Mouse (Mus musculus): ENCODE results near the gene Sh3kbp1. TPM values are rescaled to one million over a fixed set of nuclear protein-coding genes. Genes with fewer than 3 reads are reported as not detected.

The Sh3kbp1 gene
- polyA plus RNA-seq, 1 experiment from 2014 or later, result 47.8 TPM

GRCm38 (mm10) chrX:159881576-159881975, 254.5 kb downstream of the Sh3kbp1 start:
- DNase-seq (ENCODE audit: low spot score) (no peak), ATAC-seq (ENCODE audit: low read depth) (no peak)
- H3K27ac ChIP-seq (replicated peaks; ENCODE audit: low read depth, low read length), result no peak overlapping the region
- WGBS, result 86% methylated on average over 5 of the region's 5 CpGs
- no peaks in the 10 kb centered on the region for H3K36me3 ChIP-seq (ENCODE audit: control insufficient read depth, insufficient read depth, low read length)
- no peak overlapping the region for H3K4me2 ChIP-seq (ENCODE audit: low read depth, low read length)
- H3K27me3 ChIP-seq (replicated peaks; ENCODE audit: control insufficient read depth, insufficient read depth, low read length), result peaks cover 11% of the 10 kb centered on the region
- H3K4me3 ChIP-seq (ENCODE audit: low read depth, low read length), result no peak overlapping the region
- H3K9me3 ChIP-seq (ENCODE audit: control insufficient read depth, low read length), result no peaks in the 10 kb centered on the region
- no peak overlapping the region for H3K9ac ChIP-seq (ENCODE audit: low read depth, low read length)
- no peaks in the 10 kb centered on the region for H3K4me1 ChIP-seq (ENCODE audit: control insufficient read depth, insufficient read depth, low read length)

DNA sequence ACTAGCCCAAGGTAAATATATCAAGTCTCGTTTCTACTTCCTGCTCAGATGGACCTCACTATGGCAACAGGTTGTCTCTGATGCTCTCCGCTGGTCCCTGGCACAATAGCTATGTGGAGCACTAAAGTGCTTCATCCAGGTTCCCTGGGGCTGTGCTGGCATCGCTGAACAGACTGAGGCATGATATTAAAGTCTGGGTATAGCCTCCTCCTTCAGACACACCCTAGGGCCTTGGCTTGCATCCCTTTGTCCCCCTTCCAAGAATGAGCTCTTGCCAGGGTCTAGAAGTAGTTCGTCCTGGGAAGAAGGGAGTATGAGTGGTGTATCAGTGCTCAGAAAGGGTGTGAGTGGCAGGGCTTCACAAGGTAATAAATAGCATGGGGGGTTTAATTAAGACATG, 269.5 kb downstream of the Sh3kbp1 start:
- no peaks in the 10 kb centered on the region for H3K4me1 ChIP-seq (ENCODE audit: control insufficient read depth, insufficient read depth, low read length)
- 60% methylated on average over 4 of the region's 4 CpGs for WGBS
- H3K4me2 ChIP-seq (ENCODE audit: low read depth, low read length), result no peak overlapping the region
- ATAC-seq (ENCODE audit: low read depth), result peak; percentile 33; the same call in 1 of the 2 replicates
- no peak overlapping the region for H3K9ac ChIP-seq (ENCODE audit: low read depth, low read length)
- peaks cover 9% of the 10 kb centered on the region for H3K27me3 ChIP-seq (replicated peaks; ENCODE audit: control insufficient read depth, insufficient read depth, low read length)
- H3K4me3 ChIP-seq (ENCODE audit: low read depth, low read length), result no peak overlapping the region
- no peaks in the 10 kb centered on the region for H3K9me3 ChIP-seq (ENCODE audit: control insufficient read depth, low read length)
- no peak for DNase-seq (ENCODE audit: low spot score)
- H3K27ac ChIP-seq (replicated peaks; ENCODE audit: low read depth, low read length), result no peak overlapping the region
- no peaks in the 10 kb centered on the region for H3K36me3 ChIP-seq (ENCODE audit: control insufficient read depth, insufficient read depth, low read length)

DNA sequence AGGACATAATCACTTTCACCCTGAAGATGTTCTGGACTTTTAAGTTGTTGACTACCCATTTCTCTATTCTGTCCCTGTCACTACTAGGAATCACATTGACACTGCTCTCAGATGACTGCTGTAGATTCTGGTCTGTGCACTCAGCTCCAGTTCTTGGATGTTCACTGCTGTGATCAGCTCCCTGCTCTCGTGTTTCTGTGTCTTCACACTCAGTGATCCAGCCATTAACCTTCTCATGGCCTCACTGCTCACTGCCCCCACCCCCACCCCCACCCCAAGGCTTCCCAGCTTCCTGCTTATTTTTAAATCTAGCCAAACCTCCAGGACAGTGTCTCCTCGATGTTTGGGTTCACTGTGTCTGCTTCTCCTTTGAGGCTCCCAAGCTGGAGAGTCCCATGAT, 271.0 kb downstream of the Sh3kbp1 start:
- no peak overlapping the region for H3K9ac ChIP-seq (ENCODE audit: low read depth, low read length)
- ATAC-seq (ENCODE audit: low read depth) (no peak), DNase-seq (ENCODE audit: low spot score) (no peak)
- H3K4me2 ChIP-seq (ENCODE audit: low read depth, low read length), result no peak overlapping the region
- H3K27ac ChIP-seq (replicated peaks; ENCODE audit: low read depth, low read length), result no peak overlapping the region
- no peak overlapping the region for H3K4me3 ChIP-seq (ENCODE audit: low read depth, low read length)
- no peaks in the 10 kb centered on the region for H3K9me3 ChIP-seq (ENCODE audit: control insufficient read depth, low read length)
- no peaks in the 10 kb centered on the region for H3K4me1 ChIP-seq (ENCODE audit: control insufficient read depth, insufficient read depth, low read length)
- peaks cover 9% of the 10 kb centered on the region for H3K27me3 ChIP-seq (replicated peaks; ENCODE audit: control insufficient read depth, insufficient read depth, low read length)
- 41% methylated on average over 2 of the region's 2 CpGs for WGBS
- no peaks in the 10 kb centered on the region for H3K36me3 ChIP-seq (ENCODE audit: control insufficient read depth, insufficient read depth, low read length)

GRCm38 (mm10) chrX:159899121-159899520, 272.0 kb downstream of the Sh3kbp1 start:
- Histone ChIP-seq H3K9ac (ENCODE audit: low read depth, low read length) (no peak overlapping the region), H3K27ac (replicated peaks; ENCODE audit: low read depth, low read length) (no peak overlapping the region), H3K4me3 (ENCODE audit: low read depth, low read length) (no peak overlapping the region), H3K27me3 (replicated peaks; ENCODE audit: control insufficient read depth, insufficient read depth, low read length) (peaks cover 10% of the 10 kb centered on the region), H3K36me3 (ENCODE audit: control insufficient read depth, insufficient read depth, low read length) (no peaks in the 10 kb centered on the region), H3K4me1 (ENCODE audit: control insufficient read depth, insufficient read depth, low read length) (no peaks in the 10 kb centered on the region), H3K4me2 (ENCODE audit: low read depth, low read length) (no peak overlapping the region), H3K9me3 (ENCODE audit: control insufficient read depth, low read length) (no peaks in the 10 kb centered on the region)
- no peak for DNase-seq (ENCODE audit: low spot score)
- no peak for ATAC-seq (ENCODE audit: low read depth)
- 71% methylated on average over 2 of the region's 2 CpGs for WGBS

GRCm38 (mm10) chrX:159903421-159903820, 276.3 kb downstream of the Sh3kbp1 start:
- WGBS, result 82% methylated on average over 3 of the region's 3 CpGs

GRCm38 (mm10) chrX:159907703-159908102, 280.6 kb downstream of the Sh3kbp1 start:
- Histone ChIP-seq H3K9me3 (ENCODE audit: control insufficient read depth, low read length) (no peaks in the 10 kb centered on the region), H3K4me2 (ENCODE audit: low read depth, low read length) (no peak overlapping the region), H3K4me3 (ENCODE audit: low read depth, low read length) (no peak overlapping the region), H3K27me3 (replicated peaks; ENCODE audit: control insufficient read depth, insufficient read depth, low read length) (peaks cover 18% of the 10 kb centered on the region), H3K4me1 (ENCODE audit: control insufficient read depth, insufficient read depth, low read length) (no peaks in the 10 kb centered on the region), H3K27ac (replicated peaks; ENCODE audit: low read depth, low read length) (no peak overlapping the region), H3K9ac (ENCODE audit: low read depth, low read length) (no peak overlapping the region), H3K36me3 (ENCODE audit: control insufficient read depth, insufficient read depth, low read length) (no peaks in the 10 kb centered on the region)
- ATAC-seq (ENCODE audit: low read depth), result no peak
- 80% methylated on average over 1 of the region's 1 CpGs for WGBS
- no peak for DNase-seq (ENCODE audit: low spot score)

More at GRCm38 (mm10) chrX:159903421-159903820, 276.3 kb downstream of the Sh3kbp1 start:
- Histone ChIP-seq H3K4me2 (ENCODE audit: low read depth, low read length) (no peak overlapping the region), H3K4me1 (ENCODE audit: control insufficient read depth, insufficient read depth, low read length) (no peaks in the 10 kb centered on the region), H3K9me3 (ENCODE audit: control insufficient read depth, low read length) (no peaks in the 10 kb centered on the region), H3K27me3 (replicated peaks; ENCODE audit: control insufficient read depth, insufficient read depth, low read length) (peaks cover 21% of the 10 kb centered on the region), H3K9ac (ENCODE audit: low read depth, low read length) (no peak overlapping the region), H3K4me3 (ENCODE audit: low read depth, low read length) (no peak overlapping the region), H3K36me3 (ENCODE audit: control insufficient read depth, insufficient read depth, low read length) (no peaks in the 10 kb centered on the region), H3K27ac (replicated peaks; ENCODE audit: low read depth, low read length) (no peak overlapping the region)
- ATAC-seq (ENCODE audit: low read depth) (no peak), DNase-seq (ENCODE audit: low spot score) (no peak)

DNA sequence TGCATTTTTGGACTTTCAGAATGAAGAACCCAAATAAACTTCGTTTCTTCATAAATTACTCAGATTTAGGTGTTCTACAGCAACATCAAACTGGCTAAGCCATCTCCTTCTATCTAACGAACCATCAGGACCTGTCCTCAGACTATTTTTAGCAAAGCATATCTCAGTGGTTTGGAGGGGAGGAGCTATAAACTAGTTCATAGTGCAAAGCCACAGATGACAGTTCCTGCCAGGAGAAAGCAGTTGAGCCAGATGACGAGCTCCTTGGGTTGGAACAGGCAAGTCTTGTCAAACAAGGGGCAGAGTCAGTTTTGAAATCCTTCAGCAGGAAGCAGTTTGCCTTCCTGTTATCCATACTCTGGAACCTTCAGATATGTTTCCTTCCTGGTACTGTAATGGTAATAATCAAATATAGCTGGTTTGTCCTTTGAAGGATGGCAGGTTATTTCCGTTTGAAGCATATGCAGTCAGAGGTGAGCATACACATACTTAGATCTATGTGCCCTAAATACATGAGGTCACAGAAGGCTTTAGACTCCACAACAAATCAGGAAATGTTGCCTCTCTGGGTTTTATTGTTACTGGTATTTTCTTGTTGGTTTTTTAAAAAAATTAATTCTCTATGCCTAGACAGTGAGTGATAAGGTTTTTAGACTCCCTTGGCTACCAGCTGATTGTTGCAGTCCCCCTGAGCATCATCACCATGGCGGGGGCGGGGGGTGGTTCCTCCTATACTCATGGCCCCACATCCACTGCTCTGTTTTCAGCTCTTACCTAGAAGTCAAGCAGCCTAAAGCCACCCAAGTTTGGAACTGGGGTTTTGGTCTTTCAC, 282.6 kb downstream of the Sh3kbp1 start:
- Histone ChIP-seq H3K4me1 (ENCODE audit: control insufficient read depth, insufficient read depth, low read length) (no peaks in the 10 kb centered on the region), H3K27ac (replicated peaks; ENCODE audit: low read depth, low read length) (peak overlapping the region; percentile 33; the same call in 1 of the 2 replicates), H3K4me2 (ENCODE audit: low read depth, low read length) (no peak overlapping the region), H3K4me3 (ENCODE audit: low read depth, low read length) (no peak overlapping the region), H3K36me3 (ENCODE audit: control insufficient read depth, insufficient read depth, low read length) (no peaks in the 10 kb centered on the region), H3K9ac (ENCODE audit: low read depth, low read length) (no peak overlapping the region), H3K9me3 (ENCODE audit: control insufficient read depth, low read length) (no peaks in the 10 kb centered on the region), H3K27me3 (replicated peaks; ENCODE audit: control insufficient read depth, insufficient read depth, low read length) (peaks cover 14% of the 10 kb centered on the region)
- DNase-seq (ENCODE audit: low spot score) (peak; percentile 20), ATAC-seq (ENCODE audit: low read depth) (no peak)
- 72% methylated on average over 6 of the region's 6 CpGs for WGBS

GRCm38 (mm10) chrX:159910600-159910999, 283.5 kb downstream of the Sh3kbp1 start:
- H3K27ac ChIP-seq (replicated peaks; ENCODE audit: low read depth, low read length), result no peak overlapping the region; the same call in 1 of the 2 replicates
- H3K27me3 ChIP-seq (replicated peaks; ENCODE audit: control insufficient read depth, insufficient read depth, low read length), result peaks cover 12% of the 10 kb centered on the region
- peak; percentile 52 for DNase-seq (ENCODE audit: low spot score)
- H3K4me1 ChIP-seq (ENCODE audit: control insufficient read depth, insufficient read depth, low read length), result no peaks in the 10 kb centered on the region
- 48% methylated on average over 3 of the region's 3 CpGs for WGBS
- peak; percentile 71 for ATAC-seq (ENCODE audit: low read depth)
- no peak overlapping the region for H3K4me3 ChIP-seq (ENCODE audit: low read depth, low read length)
- no peaks in the 10 kb centered on the region for H3K9me3 ChIP-seq (ENCODE audit: control insufficient read depth, low read length)
- no peak overlapping the region for H3K4me2 ChIP-seq (ENCODE audit: low read depth, low read length)
- no peaks in the 10 kb centered on the region for H3K36me3 ChIP-seq (ENCODE audit: control insufficient read depth, insufficient read depth, low read length)
- H3K9ac ChIP-seq (ENCODE audit: low read depth, low read length), result no peak overlapping the region

DNA sequence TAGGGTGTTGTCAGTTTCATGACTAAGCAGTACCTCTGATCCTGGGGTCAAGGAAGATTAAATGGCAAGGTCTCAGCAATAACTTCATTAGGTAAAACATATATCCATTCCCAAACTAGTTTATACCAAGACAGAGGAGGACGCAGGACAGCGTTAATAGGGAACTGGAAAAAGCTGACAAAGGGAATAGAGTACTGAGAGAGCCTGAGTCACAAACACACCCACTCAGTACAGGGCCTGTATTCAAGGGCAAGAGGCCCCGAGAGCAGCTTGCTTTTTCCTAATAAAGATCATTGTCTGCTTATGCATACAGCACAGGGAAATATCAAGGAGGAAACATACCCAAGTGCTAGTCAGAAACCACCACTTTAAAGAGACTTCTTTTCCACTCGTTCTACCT, 284.5 kb downstream of the Sh3kbp1 start:
- H3K9me3 ChIP-seq (ENCODE audit: control insufficient read depth, low read length), result no peaks in the 10 kb centered on the region
- no peak for DNase-seq (ENCODE audit: low spot score)
- H3K4me2 ChIP-seq (ENCODE audit: low read depth, low read length), result no peak overlapping the region
- WGBS, result 73% methylated on average over 4 of the region's 4 CpGs
- H3K36me3 ChIP-seq (ENCODE audit: control insufficient read depth, insufficient read depth, low read length), result no peaks in the 10 kb centered on the region
- no peak overlapping the region for H3K4me3 ChIP-seq (ENCODE audit: low read depth, low read length)
- peaks cover 3% of the 10 kb centered on the region for H3K27me3 ChIP-seq (replicated peaks; ENCODE audit: control insufficient read depth, insufficient read depth, low read length)
- H3K4me1 ChIP-seq (ENCODE audit: control insufficient read depth, insufficient read depth, low read length), result no peaks in the 10 kb centered on the region
- H3K27ac ChIP-seq (replicated peaks; ENCODE audit: low read depth, low read length), result no peak overlapping the region
- H3K9ac ChIP-seq (ENCODE audit: low read depth, low read length), result no peak overlapping the region
- ATAC-seq (ENCODE audit: low read depth), result no peak
